In genomic region chr17:29382417-29382816, GRCm38 (mm10) we compare ENCODE assay signal across 24 mouse cellular contexts. TPM values are rescaled to one million over a fixed set of nuclear protein-coding genes. Genes with fewer than 3 reads are reported as not detected.
A peak's percentile ranks its signal among the peaks of the same experiment; 100 is the strongest.
DNase-seq lines count a peak whose midpoint lies in the region; ATAC-seq and TF ChIP-seq lines count a peak whose summit lies in the region.
"Had no signal": no experiment of that assay in that cellular context is flagged by ENCODE, and none has a peak within 500 bp of the region (broad histone marks: within the 10 kb centered on the region; RNA-seq: fewer than 3 reads in every experiment).

No protein-coding gene starts in this region.

- no peak for TF ChIP-seq POLR2A in CH12.LX (IDR thresholded peaks at IDR 0.05; ENCODE audit: low read depth, low read length)
- TF ChIP-seq POLR2A in brain, embryonic 14.5 days (IDR thresholded peaks at IDR 0.05; ENCODE audit: borderline replicate concordance, extremely low read depth, insufficient read depth, insufficient read length, poor library complexity, severe bottlenecking): no peak

- no peak overlapping the region for H3K4me2 ChIP-seq in liver, embryonic 12.5 days
- no peak overlapping the region for H3K4me2 ChIP-seq in liver, embryonic 11.5 days
- H3K4me2 ChIP-seq in CH12.LX (ENCODE audit: insufficient read depth, low read depth, poor library complexity, severe bottlenecking): no peak overlapping the region
- H3K4me2 ChIP-seq: forebrain, embryonic 13.5 days; heart, embryonic 15.5 days; limb, embryonic 15.5 days; lung, embryonic 15.5 days; midbrain, embryonic 12.5 days; neural tube, embryonic 13.5 days; stomach, embryonic 15.5 days had no signal

- no peak for TF ChIP-seq EP300 in CH12.LX (IDR thresholded peaks at IDR 0.05; ENCODE audit: low read length)

- no peak overlapping the region for H3K9ac ChIP-seq in liver, embryonic 12.5 days
- no peak overlapping the region for H3K9ac ChIP-seq in liver, embryonic 11.5 days (ENCODE audit: low read depth, low read length)
- no peak overlapping the region for H3K9ac ChIP-seq in CH12.LX (ENCODE audit: insufficient read depth, low read depth)
- H3K9ac ChIP-seq: forebrain, embryonic 13.5 days; heart, embryonic 15.5 days; limb, embryonic 15.5 days; lung, embryonic 15.5 days; midbrain, embryonic 12.5 days; neural tube, embryonic 13.5 days; stomach, embryonic 15.5 days had no signal

- WGBS in liver, embryonic 12.5 days (ENCODE audit: insufficient replicate concordance): 69% methylated on average over 11 of the region's 11 CpGs
- WGBS in liver, embryonic 11.5 days: 75% methylated on average over 11 of the region's 11 CpGs

- H3K36me3 ChIP-seq in liver, embryonic 12.5 days: no peaks in the 10 kb centered on the region
- no peaks in the 10 kb centered on the region for H3K36me3 ChIP-seq in liver, embryonic 11.5 days (ENCODE audit: control insufficient read depth, insufficient read depth, low read length)
- H3K36me3 ChIP-seq in CH12.LX (replicated peaks in 1 of 2; ENCODE audit: control insufficient read depth in 1 of 2, insufficient read depth in 1 of 2, low read length in 1 of 2): peaks cover 3 to 28% of the 10 kb centered on the region in 2 experiments
- H3K36me3 ChIP-seq: embryonic facial prominence, embryonic 10.5 days; heart, embryonic 15.5 days; hindbrain, embryonic 10.5 days; limb, embryonic 15.5 days; lung, embryonic 15.5 days; midbrain, embryonic 12.5 days; neural tube, embryonic 13.5 days; stomach, embryonic 15.5 days had no signal

- peaks cover 25% of the 10 kb centered on the region for H3K4me1 ChIP-seq in liver, embryonic 12.5 days
- 0 out of 2 replicates have a peak, but pooled peaks cover 2% of the 10 kb centered on the region for H3K4me1 ChIP-seq in liver, embryonic 11.5 days (replicated peaks; ENCODE audit: control insufficient read depth, insufficient read depth, low read length)
- peaks cover 16 to 46% of the 10 kb centered on the region in 2 experiments for H3K4me1 ChIP-seq in CH12.LX (ENCODE audit: control insufficient read depth in 1 of 2, insufficient read depth in 2 of 2)
- H3K4me1 ChIP-seq: limb, embryonic 15.5 days; lung, embryonic 15.5 days; stomach, embryonic 15.5 days had no signal

- intact Hi-C loops in heart, postnatal 25 days (cut with DNase I): loop anchor here (2.0 kb wide), 1 partner anchor 14 kb away; no protein-coding TSS in a partner anchor

- DNase-seq in heart, postnatal 4 days: peak; percentile 52
- no peak for DNase-seq in heart, postnatal 25 days (ENCODE audit: low spot score)
- no peak for DNase-seq in liver, embryonic 11.5 days (ENCODE audit: low spot score)
- DNase-seq in CH12.LX (ENCODE audit: extremely low read depth): no peak
- DNase-seq in brain, embryonic 14.5 days (ENCODE audit: low read depth): peak; percentile 50
- no peak for DNase-seq in thymus, adult 18-20 months
- DNase-seq: adrenal gland, postnatal 36 days; cerebellum, adult 8-10 months; gastrocnemius, postnatal 36 days; layer of hippocampus, postnatal 36 days; right cerebral cortex, postnatal 25 days; thymus, adult 2 months had no signal

- 0 out of 2 replicates have a peak overlapping the region, but pooled peaks have one; percentile 10 for H3K27ac ChIP-seq in liver, embryonic 12.5 days
- no peak overlapping the region for H3K27ac ChIP-seq in liver, embryonic 11.5 days (ENCODE audit: low read depth, low read length)
- no peak overlapping the region for H3K27ac ChIP-seq in CH12.LX (ENCODE audit: insufficient read depth, low read depth)
- H3K27ac ChIP-seq: embryonic facial prominence, embryonic 10.5 days; forebrain, embryonic 13.5 days; heart, embryonic 15.5 days; hindbrain, embryonic 10.5 days; layer of hippocampus, adult 2 months; limb, embryonic 15.5 days; lung, embryonic 15.5 days; midbrain, embryonic 12.5 days; neural tube, embryonic 13.5 days; stomach, embryonic 15.5 days had no signal

- dilution Hi-C loops in CH12.LX (cut with MboI; ENCODE audit: extremely low pct_ligation_motif_present, extremely low pct_unique_long_range_greater_than_20kb, low sequenced_read_pairs): no loop called here

- no peaks in the 10 kb centered on the region for H3K27me3 ChIP-seq in liver, embryonic 12.5 days (replicated peaks)
- H3K27me3 ChIP-seq in liver, embryonic 11.5 days (replicated peaks; ENCODE audit: control insufficient read depth, insufficient read depth, low read length): no peaks in the 10 kb centered on the region
- no peaks in the 10 kb centered on the region for H3K27me3 ChIP-seq in CH12.LX (replicated peaks)
- H3K27me3 ChIP-seq: forebrain, embryonic 13.5 days; heart, embryonic 15.5 days; limb, embryonic 15.5 days; lung, embryonic 15.5 days; midbrain, embryonic 12.5 days; neural tube, embryonic 13.5 days; stomach, embryonic 15.5 days had no signal

- no peak overlapping the region for H3K4me3 ChIP-seq in liver, embryonic 12.5 days
- no peak overlapping the region for H3K4me3 ChIP-seq in liver, embryonic 11.5 days (ENCODE audit: low read depth, low read length)
- H3K4me3 ChIP-seq in CH12.LX (replicated peaks in 1 of 3; ENCODE audit: low read depth in 2 of 3, low read length in 2 of 3, poor library complexity in 1 of 3): no peak overlapping the region
- H3K4me3 ChIP-seq: embryonic facial prominence, embryonic 10.5 days; forebrain, embryonic 13.5 days; heart, embryonic 15.5 days; hindbrain, embryonic 10.5 days; layer of hippocampus, adult 2 months; limb, embryonic 15.5 days; lung, embryonic 15.5 days; midbrain, embryonic 12.5 days; neural tube, embryonic 13.5 days; stomach, embryonic 15.5 days had no signal

- no peaks in the 10 kb centered on the region for H3K79me2 ChIP-seq in CH12.LX (replicated peaks; ENCODE audit: control insufficient read depth, extremely low read depth, insufficient read depth, poor library complexity, severe bottlenecking)

- no peaks in the 10 kb centered on the region for H3K9me3 ChIP-seq in liver, embryonic 12.5 days (replicated peaks)
- no peaks in the 10 kb centered on the region for H3K9me3 ChIP-seq in liver, embryonic 11.5 days (ENCODE audit: control insufficient read depth, low read length)
- H3K9me3 ChIP-seq in CH12.LX (replicated peaks; ENCODE audit: low read length): peaks cover 2% of the 10 kb centered on the region
- H3K9me3 ChIP-seq: embryonic facial prominence, embryonic 10.5 days; forebrain, embryonic 13.5 days; heart, embryonic 15.5 days; hindbrain, embryonic 10.5 days; limb, embryonic 15.5 days; lung, embryonic 15.5 days; midbrain, embryonic 12.5 days; neural tube, embryonic 13.5 days; stomach, embryonic 15.5 days had no signal

- TF ChIP-seq CTCF in CH12.LX (conservative IDR thresholded peaks at IDR 0.05 in 1 of 2, IDR thresholded peaks at IDR 0.05 in 1 of 2; ENCODE audit: low read depth in 2 of 2, low read length in 2 of 2): no peak
- TF ChIP-seq CTCF in brain, embryonic 14.5 days (IDR thresholded peaks at IDR 0.05; ENCODE audit: borderline replicate concordance, extremely low read depth, insufficient read depth, insufficient read length): no peak

- in situ Hi-C loops in CH12.LX (cut with MboI; ENCODE audit: low pct_ligation_motif_present, low pct_unique_long_range_greater_than_20kb, low sequenced_read_pairs): no loop called here

- no peak for TF ChIP-seq RAD21 in CH12.LX (IDR thresholded peaks at IDR 0.05; ENCODE audit: low read depth, low read length)

- ATAC-seq in liver, embryonic 12.5 days: no peak
- ATAC-seq in liver, embryonic 11.5 days (replicated peaks; ENCODE audit: low FRiP score): no peak
- ATAC-seq: forebrain, embryonic 13.5 days; inflammation-experienced regulatory T-cells, adult 6 months had no signal

TF ChIP-seq in CH12.LX, 34 proteins besides CTCF, POLR2A, EP300 and RAD21:
- TF ChIP-seq CHD2 (IDR thresholded peaks at IDR 0.05; ENCODE audit: low read length): no peak
- 0 out of 2 replicates have a peak, but pooled peaks have one; percentile 6 for TF ChIP-seq BHLHE40 (IDR thresholded peaks at IDR 0.05; ENCODE audit: low read depth, low read length)

RNA-seq across cellular contexts. Expression of gene Fgd2, which starts 21.7 kb away (rescaled TPM):
- 1 to 10 TPM; 2.1 to 2.8 TPM for total RNA-seq in heart, postnatal 4 days (2021)
- 1 to 10 TPM; 1.8 to 2.7 TPM for total RNA-seq in heart, postnatal 25 days (2021)
- polyA plus RNA-seq in liver, embryonic 12.5 days (2016; fragmentation: Nextera tagmentation; extraction: Ambion mirVana): 5.1 and 5.9 TPM in 2 replicates
- 6.0 and 6.7 TPM in 2 replicates for polyA plus RNA-seq in liver, embryonic 11.5 days (2014; fragmentation: Nextera tagmentation; extraction: Ambion mirVana)
- total RNA-seq in CH12.LX (2012; rRNA removed) (48.3 and 67.6 TPM in 2 replicates), CH12.LX (2014; rRNA removed) (41.7 and 41.9 TPM in 2 replicates)
- polyA plus RNA-seq in CH12.LX (2012; ENCODE audit: insufficient read length, low read depth): 49.2 and 54.4 TPM in 2 replicates
- 6.1 and 6.4 TPM in 2 replicates for polyA plus RNA-seq in brain, embryonic 14.5 days (2012; rRNA removed)

RNA-seq across cellular contexts. Expression of gene Mtch1, which starts 34.7 kb away (rescaled TPM):
- total RNA-seq in heart, postnatal 4 days (2021): 100 to 1,000 TPM; 358 to 374 TPM
- 100 to 1,000 TPM; 220 TPM for total RNA-seq in heart, postnatal 25 days (2021)
- polyA plus RNA-seq in liver, embryonic 12.5 days (2016; fragmentation: Nextera tagmentation; extraction: Ambion mirVana): 107 and 109 TPM in 2 replicates
- 147 and 149 TPM in 2 replicates for polyA plus RNA-seq in liver, embryonic 11.5 days (2014; fragmentation: Nextera tagmentation; extraction: Ambion mirVana)
- 139 and 143 TPM in 2 replicates for total RNA-seq in CH12.LX (2012; rRNA removed)
- 56.8 and 66.1 TPM in 2 replicates for total RNA-seq in CH12.LX (2014; rRNA removed)
- polyA plus RNA-seq in CH12.LX (2012; ENCODE audit: insufficient read length, low read depth): 102 and 110 TPM in 2 replicates
- polyA plus RNA-seq in brain, embryonic 14.5 days (2012; rRNA removed): 698 and 767 TPM in 2 replicates

Comparison
In these comparisons a context has a peak if more than half of its experiments do, and no peak if none do; other contexts are left out.
1. DNase-seq: peak in heart, postnatal 4 days (single experiment) and brain, embryonic 14.5 days (single experiment); none in heart, postnatal 25 days (single experiment), liver, embryonic 11.5 days (single experiment), CH12.LX (single experiment) and thymus, adult 18-20 months (0 of 2).